Mouse (Mus musculus): ENCODE measurements around the gene Gm3336.

Gene Gm3336

GRCm38 (mm10) chr8:70747211-70747890 lies 29.0 kb downstream of the Gm3336 start:
- no peak for DNase-seq (ENCODE audit: low spot score in 2 of 2)

DNA sequence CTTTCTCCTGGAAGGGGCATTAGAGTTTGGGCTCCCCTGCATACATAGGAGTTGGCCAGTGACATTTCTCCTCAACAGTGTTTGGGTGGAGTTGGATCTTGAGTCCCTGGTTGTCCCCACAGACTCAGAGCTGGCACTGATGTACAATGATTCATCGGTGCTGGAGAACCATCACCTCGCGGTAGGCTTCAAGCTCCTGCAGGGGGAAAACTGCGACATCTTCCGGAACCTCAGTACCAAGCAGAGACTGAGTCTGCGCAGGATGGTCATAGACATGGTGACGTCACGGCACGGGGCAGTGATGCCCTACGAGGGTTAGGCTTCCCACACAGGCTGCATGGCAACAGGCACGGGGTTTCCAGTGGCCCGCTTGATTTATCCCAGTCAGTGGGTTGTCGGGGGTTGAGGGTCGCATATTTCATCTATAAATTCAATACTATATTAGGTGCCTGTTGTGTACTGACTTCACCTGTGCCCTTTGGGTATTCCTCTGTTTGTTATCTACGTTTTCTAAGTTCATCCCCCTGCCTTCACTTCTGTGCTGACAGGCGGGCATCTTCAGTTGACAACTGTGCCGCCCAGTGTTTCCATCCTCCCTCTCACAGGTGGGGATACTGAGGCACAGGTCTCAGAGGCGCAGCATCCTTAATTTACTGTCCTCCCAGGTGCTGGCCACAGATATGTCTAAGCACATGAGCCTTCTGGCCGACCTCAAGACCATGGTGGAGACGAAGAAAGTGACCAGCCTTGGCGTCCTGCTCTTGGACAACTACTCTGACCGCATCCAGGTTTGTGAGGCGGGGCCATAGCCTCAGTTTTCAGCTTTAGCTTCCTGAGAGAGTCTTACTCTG lies 30.1 kb downstream of the Gm3336 start:
- no peak for DNase-seq (ENCODE audit: low spot score in 2 of 2)

GRCm38 (mm10) chr8:70749097-70749674 lies 30.8 kb downstream of the Gm3336 start:
- DNase-seq (ENCODE audit: low spot score in 2 of 2): no peak

DNA sequence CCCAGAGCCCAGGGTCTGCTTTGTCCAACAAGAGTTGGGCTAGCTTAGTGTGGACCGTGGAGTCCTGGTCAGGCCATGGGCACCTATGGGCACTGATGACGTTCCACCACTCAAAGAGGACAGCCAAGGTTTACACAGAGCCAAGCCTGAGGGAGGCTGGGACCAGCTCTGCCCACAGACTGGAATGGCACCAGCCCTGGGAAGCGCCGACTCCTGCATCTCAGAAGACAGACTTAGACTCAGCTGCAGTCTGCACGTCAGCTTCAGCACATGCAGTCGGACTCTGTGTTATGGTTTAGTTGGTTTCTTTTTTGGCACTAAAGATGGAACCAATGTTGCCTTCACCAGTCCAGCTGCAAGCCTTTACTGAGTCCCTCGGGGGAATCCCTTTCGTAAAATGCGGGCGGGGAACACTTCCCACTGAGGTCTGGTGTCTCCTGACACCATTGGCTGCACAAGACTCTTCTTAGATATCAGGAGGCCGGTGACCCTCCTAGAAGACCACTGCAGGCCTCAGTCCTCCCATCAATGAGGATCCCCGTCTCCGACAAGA lies 31.9 kb downstream of the Gm3336 start:
- DNase-seq (ENCODE audit: low spot score in 2 of 2): no peak

- no peak for DNase-seq (ENCODE audit: low spot score in 2 of 2)
Observed at GRCm38 (mm10) chr8:70752000-70752764, 33.8 kb downstream of the Gm3336 start.

GRCm38 (mm10) chr8:70753151-70753550 lies 34.8 kb downstream of the Gm3336 start:
- DNase-seq (ENCODE audit: low spot score in 2 of 2): peak in 1 of 2 experiments; percentile 57

DNA sequence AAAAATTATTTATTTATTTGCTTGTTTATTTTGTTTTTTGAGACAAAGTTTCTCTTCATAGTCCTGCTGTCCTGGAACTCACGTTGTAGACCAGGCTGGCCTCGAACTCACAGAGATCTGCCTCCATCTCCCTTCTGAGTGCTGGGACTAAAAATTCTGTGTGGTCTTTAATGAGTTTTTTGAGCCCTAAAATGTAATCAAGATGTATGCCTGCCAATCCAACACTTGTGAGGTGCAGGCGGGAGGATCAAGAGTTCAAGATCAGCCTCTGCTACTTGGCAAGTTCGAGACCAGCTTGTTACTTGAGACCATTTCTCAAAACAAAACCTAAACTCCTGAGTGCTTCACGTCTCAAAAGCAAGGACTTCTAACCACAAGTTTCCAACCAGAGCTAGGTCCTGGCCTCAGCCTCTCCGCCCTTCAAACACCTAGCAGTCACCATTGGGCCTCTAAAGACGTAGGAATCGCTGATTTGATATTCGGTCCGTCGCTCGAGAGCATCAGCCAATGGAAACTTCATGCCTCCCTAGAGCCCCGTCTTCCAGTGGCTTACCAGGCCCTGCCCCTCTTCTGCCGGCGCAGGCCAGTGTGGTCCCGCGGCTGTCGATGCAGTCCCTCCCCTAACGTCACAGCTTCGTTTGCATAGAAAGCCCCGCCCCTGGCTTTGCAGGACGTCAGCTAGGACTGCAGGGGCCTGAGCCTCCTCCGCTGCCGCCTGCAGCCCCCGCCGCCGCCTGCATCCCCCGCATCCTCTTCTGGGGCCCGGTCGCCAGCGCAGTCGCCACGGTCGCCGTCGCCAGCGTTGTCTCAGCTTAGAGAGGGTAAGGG lies 35.9 kb downstream of the Gm3336 start, which contains the start of gene Rab3a:
Gene Rab3a, plus strand, starts transcription at position 637 of the 828 bp plus-strand sequence.
- peak; percentile 89 to 94 for DNase-seq (ENCODE audit: low spot score in 2 of 2)

GRCm38 (mm10) chr8:70754871-70755660 lies 36.7 kb downstream of the Gm3336 start:
- peak in 1 of 2 experiments; percentile 72 for DNase-seq (ENCODE audit: low spot score in 2 of 2)

- no peak for DNase-seq (ENCODE audit: low spot score in 2 of 2)
Observed at GRCm38 (mm10) chr8:70755661-70756475, 37.5 kb downstream of the Gm3336 start.

- no peak for DNase-seq (ENCODE audit: low spot score in 2 of 2)
Observed at GRCm38 (mm10) chr8:70756476-70757040, 38.2 kb downstream of the Gm3336 start.

GRCm38 (mm10) chr8:70757523-70758307 lies 39.4 kb downstream of the Gm3336 start:
- DNase-seq (ENCODE audit: low spot score in 2 of 2): no peak

- DNase-seq (ENCODE audit: low spot score in 2 of 2): peak in 1 of 2 experiments; percentile 69
Observed at GRCm38 (mm10) chr8:70758308-70758615, 39.9 kb downstream of the Gm3336 start.

DNA sequence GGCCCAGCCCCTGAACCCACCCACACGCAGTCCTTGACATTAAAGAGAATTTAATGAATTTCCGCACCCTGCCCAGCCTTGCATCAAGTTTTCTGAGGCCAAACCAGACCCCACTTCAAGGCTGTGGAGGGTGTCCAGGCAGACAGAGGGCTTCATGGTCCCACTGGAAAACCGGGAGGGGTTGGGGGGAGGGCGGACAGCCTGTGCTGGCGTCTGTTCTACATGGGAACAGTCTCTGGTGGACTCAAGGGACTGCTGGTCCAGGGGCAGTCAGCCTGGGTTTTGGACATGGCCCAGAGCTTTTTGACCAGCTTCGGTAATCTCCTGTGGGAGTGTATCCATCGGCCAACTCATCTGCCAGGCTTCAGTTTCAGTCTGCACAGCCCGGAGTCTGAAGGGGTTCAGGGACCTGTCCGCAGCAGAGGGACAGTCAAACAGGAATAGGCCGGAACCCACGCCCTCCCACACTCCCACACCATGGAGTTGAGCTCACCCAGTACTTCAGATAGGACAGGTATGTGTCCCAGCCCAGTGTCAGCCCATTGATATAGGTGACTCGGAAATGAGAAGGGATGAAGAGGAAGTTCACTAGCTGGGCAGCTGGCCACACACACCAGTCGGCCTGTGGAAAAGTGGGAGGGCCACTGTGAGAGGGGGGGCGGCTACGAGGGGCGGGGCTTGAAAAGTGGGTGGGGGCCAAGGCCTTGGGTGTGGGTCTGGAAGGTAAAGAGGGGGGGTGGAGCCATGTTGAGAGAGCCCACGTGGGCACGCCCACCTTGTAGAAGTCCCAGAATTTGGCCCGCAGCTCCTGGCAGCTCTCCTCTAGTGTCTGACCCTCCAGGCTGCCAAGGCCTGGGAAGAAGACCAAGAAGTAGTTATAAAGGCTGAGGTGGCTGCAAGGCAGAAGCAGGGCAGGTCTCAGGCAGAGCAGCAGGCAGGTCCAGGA lies 40.5 kb downstream of the Gm3336 start:
- DNase-seq (ENCODE audit: low spot score in 2 of 2): peak in 1 of 2 experiments; percentile 68

- DNase-seq (ENCODE audit: low spot score in 2 of 2): no peak
Observed at GRCm38 (mm10) chr8:70760350-70760749, 42.0 kb downstream of the Gm3336 start.

- peak; percentile 79 to 92 for DNase-seq (ENCODE audit: low spot score in 2 of 2)
Observed at GRCm38 (mm10) chr8:70760775-70761406, 42.5 kb downstream of the Gm3336 start, which contains the start of gene Mpv17l2. TSS of gene Mpv17l2 (minus strand) at chr8:70760946.

GRCm38 (mm10) chr8:70762118-70762517 lies 43.8 kb downstream of the Gm3336 start:
- DNase-seq (ENCODE audit: low spot score in 2 of 2): no peak
